Mouse (Mus musculus): ENCODE data around the gene Mfsd4b1.
"Not testable (repeated sequence)": the region's sequence is repeated elsewhere in the genome, so short reads cannot be mapped to it uniquely, and the experiment has no call there.

Gene Mfsd4b1

DNA sequence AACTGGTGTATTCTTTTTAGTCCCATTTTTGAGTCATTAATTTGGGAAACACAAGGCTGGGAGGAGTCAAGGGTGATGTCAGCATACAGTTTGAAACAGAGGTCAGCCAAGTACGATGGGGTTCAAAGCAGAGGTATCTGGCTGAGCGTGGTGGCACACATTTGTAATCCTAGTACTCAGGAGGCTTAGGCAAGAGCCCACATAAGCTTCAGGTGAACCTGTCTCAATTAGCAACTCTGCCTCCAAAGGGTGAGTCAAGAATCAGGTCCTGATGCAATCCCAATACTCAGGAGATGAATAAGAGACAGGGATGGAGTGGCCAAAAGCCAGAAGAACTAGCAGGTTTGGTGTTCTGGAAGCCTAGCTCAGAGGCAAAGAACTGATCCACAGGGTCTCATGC, 7.8 kb upstream of the Mfsd4b1 start:
- no peak for DNase-seq

DNA sequence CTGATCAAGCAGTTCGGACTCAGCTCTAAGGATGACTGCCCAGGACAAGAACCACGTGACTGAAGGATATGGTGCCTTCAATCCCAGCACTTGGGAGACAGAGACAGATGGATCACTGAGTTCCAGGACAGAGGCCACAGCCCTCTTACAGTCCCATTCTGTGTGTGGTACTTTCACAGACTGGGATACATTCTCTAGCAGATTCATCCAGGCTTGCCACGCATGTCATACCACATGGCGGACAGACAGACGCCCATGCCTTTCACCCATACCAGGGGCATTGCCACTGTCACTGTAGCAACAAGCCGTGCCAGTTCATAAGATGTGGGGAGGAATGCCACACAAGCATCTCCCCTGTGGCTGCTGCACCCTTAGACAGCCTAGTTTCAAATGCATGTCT, 5.6 kb upstream of the Mfsd4b1 start:
- no peak for DNase-seq

DNA sequence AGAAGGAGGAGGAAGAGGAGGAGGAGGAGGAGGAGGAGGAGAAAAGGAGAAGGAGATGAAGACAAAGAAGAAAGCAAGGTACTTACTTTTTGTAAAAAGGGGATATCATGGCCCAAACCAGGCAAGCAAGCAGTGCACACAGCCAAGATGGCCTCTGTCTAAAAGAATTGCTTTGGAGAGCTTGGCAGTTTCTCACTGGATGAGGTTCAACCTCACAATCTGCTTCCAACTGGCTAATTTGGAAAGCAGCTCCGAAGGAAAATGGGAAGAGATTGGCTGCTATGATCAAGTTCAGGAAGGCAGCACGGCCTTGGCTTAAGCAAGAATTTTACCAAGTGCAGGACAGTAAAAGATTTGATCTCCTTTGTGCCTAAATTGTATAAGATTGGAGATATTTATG, 4.5 kb upstream of the Mfsd4b1 start:
- no peak for DNase-seq

DNA sequence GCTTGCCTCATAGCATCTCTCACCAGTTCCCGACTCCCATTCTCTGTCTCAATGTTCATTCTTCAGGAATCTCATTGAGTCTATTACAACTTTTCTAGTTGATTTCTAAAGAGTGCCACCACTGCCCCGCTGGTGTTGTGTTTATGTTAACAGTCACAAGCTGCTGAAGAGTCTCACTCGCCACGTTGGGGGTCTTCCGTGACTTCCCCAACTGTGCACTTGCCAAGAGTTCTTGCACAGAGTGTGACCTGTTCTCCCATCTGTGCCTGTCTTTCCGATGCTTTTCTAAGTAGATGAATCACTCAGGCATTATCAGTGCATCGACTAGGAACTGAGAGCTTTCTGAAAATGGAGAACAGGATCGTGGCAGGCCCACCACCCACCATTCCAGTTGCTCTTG, 3.0 kb upstream of the Mfsd4b1 start:
- no peak for DNase-seq

DNA sequence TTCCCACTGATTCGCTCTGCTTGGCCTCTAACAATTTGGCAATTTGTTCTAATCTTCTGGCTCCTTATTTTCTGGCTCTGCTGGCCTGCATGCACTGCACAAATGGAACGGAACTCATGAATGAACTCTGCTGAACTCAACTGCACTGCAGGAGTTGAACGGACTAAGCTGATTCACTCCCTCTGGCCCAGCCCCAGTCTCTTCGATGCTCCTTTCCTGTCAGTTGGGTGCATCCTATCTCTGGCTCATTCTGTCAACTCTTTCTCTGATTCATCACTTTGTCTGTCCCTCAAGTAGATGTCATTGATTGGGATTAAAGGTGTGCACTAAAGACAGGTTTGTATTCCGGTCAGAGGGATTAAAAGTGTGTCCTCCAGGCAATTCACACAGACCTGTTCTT, 1.5 kb upstream of the Mfsd4b1 start:
- DNase-seq, result no peak

DNA sequence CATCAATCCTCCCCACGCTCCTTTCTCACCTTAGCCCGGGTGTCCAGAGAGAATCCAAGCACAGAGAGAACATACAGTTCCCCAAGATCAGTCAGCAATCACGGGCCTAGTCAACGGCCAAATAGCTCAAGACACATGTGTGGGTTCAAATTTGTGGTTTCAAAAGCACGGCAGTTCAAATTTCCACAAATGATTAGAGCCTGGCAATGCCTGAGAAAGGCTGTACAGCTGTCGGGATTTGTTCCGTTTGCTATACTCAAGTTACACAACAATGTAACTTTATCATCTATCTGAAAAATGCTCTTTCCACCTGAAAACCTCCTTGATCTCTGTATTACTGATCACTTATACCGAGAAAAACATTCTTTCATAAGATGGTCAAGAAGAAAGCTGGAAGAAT, 492 bp upstream of the Mfsd4b1 start:
- no peak for DNase-seq

DNA sequence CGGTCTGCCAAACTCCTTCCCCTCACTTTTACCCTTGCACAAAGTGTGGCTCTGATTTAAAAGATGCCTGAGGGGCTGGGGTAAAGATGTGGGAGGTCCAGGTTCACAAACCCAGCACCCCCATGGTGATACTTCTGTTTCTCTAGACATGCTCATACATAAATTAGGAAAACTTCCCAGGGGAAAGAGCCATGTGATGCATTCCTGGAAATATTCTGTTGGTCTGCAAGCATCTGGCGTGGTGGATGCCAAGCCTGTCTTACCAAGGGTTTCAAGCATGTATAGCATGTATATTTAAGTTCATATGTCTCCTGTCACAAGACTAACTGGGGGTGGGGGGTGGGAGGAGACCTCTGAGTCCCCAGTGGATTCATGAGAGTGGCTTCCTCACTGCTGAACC, 4.7 kb downstream of the Mfsd4b1 start:
- no peak for DNase-seq

DNA sequence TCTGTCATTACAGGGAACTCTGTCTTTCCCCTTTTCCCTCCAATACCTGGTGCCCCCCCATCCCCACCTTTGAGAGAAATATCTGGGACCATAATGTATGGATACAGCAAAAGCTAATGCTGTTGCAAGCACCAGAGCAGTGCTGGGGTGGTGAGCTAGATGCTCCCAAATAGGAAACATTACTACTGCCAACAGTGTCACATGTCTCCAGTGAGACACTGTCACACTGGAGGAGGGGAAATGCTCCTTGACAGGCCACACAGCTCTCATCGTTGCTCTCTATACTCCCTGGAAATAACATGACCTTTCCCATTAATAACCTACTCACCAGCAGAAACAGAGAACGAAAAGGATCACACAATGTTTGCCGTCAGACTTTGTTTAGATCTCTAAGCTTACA, 5.6 kb downstream of the Mfsd4b1 start:
- DNase-seq, result no peak

DNA sequence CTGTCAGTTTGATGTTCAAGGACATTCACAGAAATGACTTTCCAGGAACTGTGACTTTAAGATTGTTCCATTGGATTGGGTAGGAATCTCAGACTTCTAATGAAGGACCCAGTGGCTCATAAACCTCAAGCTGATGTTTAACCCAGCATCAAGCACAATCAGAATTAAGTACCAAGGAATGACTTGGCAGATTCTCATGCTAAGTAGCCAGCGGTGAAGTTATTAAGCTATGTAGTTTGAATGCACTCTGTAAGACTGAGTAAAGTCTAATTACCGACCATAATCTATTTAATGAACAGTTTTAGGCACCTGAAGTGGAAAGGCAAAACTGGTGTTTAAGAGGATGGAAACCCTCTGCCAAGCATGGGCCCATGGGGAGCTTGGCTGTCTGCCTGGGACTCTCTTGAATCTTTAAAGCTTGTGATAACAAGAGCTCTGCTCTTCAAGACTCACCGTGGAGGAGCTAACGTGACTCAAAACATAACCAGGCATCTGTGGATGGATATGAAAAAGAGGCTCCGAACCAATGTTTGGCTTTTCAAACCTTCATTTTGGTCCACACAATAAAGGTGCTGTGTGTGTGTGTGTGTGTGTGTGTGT, 6.7 kb downstream of the Mfsd4b1 start:
- DNase-seq, result no peak

DNA sequence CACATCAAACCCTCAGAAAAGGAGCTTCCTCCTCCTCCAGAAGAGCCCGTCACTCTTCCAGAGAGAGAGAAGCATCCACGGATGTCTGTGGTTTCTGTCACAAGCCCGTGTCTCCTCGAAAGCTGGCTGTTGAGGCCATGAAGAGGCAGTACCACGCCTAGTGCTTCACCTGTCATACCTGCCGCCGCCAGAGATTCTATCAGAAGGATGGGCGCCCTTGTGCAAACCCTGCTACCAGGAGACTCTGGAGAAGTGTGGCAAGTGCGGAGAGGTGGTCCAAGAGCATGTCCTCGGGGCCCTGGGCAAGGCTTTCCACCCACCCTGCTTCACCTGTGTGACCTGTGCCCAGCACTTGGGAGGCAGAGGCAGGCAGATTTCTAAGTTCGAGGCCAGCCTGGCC, 15.5 kb downstream of the Mfsd4b1 start:
- no peak for DNase-seq

DNA sequence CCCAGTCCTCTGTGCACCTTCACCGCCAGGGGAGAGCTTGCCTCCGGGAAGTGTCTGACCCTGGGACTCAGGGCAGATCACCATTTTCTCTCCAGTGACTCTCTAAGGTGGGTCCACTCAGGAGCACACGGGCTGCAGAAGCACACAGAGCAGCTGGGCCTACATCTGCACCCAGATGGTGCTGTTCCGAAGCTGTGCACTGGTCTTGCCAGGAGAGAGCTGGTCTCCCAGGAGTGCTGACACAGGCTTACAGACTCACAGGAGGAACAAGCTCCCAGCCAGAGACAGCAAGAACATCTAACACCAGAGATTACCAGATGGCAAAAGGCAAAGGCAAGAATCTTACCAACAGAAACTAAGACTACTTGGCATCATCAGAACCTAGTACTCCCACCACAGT, 16.2 kb downstream of the Mfsd4b1 start:
- not testable (repeated sequence) for DNase-seq

DNA sequence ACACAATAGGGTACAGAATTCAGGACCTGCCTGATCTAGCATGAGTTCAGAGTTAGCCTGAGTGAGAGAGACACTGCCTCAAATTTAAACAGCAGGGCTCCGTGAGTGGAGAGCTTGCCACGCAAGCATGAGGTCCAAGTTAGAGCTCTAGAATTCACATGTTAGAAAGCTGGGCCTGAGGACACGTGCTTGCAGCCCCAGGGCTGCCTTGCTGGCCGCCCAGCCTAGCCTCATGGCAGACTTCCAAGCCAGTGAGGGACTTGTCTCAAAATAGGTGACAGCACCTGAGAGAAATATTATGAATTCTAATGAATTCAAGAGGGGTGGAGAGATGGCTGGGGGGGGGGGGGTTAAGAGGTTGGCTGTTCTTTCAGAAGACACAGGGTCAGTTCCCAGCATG, 17.1 kb downstream of the Mfsd4b1 start:
- DNase-seq, result no peak

DNA sequence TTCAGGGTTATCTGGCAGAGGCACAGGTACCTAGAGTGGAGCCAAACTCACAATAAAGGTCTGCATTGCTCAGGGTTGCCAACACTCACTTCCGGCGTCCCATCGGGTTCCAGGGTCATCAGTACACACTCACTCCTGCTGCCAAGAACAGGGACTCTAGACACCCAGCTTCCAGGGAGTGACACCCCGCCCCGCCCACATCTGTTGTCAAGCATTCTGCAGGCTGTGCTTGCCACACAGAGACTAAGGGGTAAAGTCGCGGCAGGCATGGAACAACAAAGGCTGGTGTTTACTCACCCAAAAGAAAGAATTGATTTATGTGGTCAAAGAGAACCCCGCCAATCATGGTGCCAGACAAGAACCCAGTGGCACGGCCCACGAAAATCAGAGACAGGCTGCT, 18.1 kb downstream of the Mfsd4b1 start:
- peak; percentile 32 for DNase-seq

DNA sequence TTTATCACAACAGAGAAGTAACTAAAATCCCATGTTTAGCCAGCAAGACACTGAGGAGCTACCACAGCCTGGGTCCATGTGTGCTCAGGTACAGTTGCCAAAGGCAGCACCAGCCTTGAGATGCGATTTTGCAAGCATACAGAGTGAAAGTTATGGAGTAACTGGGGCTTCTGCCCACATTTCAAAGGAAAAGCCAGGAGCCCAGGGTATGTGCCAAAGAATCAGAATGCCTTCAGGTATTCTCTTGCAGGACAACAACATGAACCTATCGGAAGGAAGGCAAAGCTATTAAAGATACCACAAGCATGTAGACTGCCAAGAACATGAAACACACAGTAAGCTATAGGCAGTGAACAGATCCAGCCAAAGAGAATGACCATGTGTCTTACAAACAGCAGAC, 24.3 kb downstream of the Mfsd4b1 start:
- no peak for DNase-seq

DNA sequence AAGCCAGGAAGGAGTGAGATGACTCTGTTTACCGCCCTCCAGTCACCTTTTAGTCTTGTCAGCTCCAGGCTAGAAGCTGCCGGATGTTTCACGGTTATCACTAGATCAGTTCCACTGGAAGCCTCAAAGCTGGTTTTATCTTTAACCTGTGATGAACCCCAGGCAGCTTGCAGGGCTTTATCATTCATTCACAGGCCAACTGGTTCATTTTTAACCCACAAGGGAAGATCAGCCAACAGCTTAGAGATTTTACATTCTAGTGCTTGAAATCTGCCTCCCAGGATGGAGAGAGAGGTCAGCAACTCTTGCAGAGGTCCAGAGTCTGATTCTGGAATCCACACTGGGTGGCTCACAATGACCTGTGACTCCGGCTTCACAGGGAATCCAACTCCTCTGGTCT, 33.9 kb downstream of the Mfsd4b1 start:
- DNase-seq, result peak; percentile 49

DNA sequence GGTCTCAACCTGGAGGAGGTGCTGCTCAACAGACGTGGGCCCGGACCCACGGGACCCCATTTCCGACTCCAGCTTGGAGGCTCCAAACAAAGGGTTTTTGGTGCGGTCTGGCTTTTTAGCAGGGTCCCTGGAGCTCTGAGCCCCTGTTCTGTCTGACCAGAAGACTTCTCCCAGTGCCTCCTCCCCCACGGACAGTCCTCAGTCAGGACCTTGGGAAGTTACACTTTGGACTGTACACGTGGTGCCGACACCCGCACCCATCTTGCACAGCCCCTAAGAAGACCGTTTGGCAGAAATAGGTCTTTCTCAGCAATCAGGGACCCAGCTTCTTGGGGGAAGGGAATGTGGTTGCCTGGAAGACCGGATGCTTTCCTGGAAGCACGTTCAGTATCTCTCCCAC, 38.6 kb downstream of the Mfsd4b1 start, which contains the start of gene Mfsd4b5:
Gene Mfsd4b5, minus strand, starts transcription at position 181 of the 400 bp plus-strand sequence.
- DNase-seq, result no peak

DNA sequence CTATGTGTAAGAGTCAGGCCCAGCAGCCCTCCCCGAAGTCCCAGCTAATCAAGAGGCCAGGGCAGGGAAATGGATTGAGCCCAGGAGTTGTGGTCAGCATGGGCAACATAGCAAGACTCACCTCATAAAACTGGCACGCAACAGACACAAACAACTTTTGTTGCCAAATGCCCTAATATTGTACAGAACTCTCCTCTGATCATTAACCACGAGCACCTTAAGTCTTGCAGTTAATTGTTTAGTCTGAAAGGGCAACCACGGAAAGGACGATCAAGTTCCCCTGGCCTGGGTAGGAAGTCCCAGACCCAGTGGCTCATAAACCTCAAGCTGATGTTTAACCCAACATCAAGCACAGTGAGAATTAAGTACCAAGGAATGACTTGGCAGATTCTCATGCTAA, 42.5 kb downstream of the Mfsd4b1 start:
- DNase-seq, result no peak

DNA sequence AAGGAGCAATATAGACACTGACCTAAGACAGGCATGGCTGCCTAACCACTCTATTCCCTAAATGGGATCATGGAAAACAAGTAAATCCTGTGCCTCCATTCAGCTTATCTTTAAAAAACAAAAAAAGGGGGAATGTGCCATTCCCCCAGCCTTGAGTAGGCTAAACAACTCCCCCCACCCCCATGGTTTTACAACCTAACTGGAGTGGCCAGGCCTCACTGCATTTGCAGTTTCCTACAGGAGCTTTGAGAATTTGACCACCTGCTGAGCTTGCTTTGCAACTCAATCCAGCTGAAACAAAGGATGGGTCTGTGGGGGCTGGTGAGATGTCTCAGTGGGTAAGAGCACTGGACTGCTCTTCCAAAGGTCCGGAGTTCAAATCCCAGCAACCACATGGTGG, 46.8 kb downstream of the Mfsd4b1 start:
- DNase-seq, result no peak

DNA sequence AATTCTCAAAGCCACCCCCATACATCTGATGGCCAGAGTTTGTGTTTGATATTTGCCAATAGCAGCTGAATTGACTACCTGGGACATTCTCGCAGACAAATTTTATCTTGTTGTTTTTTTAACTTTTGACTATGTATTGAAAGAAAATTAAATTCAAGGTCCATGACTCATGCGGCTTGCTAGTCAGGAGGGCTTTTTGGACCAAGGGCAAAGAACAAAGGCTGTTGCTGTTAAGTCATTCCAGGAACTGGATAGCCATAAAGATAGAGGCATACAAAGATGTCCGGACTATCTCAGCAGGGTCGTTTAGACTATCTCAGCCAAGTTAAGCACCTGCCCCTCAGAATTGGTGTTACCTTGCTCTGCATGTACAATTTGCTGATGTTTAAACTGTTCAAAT, 47.7 kb downstream of the Mfsd4b1 start:
- no peak for DNase-seq

DNA sequence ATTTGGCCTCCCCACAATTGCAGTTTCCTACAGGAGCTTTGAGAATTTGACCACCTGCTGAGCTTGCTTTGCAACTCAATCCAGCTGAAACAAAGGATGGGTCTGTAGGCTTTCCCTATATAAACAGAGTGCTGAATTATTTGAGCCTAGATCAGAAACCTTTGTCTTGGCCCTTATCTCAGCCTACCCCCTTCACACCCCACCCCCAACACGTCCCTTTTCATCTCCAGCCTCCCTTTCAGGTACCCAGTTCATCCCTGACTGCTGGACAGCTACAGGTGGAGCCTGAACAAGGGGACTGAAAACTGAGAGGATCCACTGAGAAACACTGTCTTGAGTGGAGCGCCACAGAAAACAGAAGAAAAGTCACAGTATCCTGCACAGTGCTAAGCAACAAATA, 49.3 kb downstream of the Mfsd4b1 start:
- no peak for DNase-seq

DNA sequence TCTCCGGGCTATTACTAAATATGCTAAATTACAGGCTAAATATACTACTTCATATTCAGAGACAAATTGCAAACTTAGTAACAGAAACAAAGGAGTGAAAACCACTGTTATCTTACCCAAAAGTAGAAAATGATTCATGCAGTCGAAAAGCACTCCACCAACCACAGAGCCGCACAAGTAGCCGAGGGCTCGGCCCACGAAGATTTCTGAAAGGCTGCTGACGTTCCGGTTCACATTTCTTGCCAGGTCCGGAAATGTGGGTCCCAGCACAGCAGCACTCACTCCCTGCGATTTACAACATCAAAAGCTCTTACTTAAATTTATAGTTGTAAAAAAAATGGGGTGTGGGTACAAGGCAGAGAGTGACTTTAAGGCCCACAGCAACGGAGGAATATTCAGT, 50.1 kb downstream of the Mfsd4b1 start:
- no peak for DNase-seq

DNA sequence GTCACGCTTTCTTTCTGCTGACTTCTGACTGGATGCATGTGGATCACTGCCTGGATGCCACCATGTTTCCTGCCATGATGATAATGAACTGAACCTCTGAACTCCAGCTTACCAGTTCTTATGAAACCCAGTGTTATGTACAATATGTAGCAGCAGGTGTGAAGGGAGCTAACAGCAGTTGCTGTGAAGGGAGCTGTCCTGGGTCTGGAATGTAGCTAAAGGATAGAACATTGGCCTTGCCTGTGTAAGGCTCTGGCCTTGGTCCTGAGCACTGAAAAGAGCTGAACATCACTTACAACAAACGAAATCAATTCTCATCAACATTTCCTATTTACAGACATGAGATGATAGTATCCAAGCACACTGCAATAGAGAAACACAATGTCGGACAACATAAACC, 57.6 kb downstream of the Mfsd4b1 start:
- no peak for DNase-seq

DNA sequence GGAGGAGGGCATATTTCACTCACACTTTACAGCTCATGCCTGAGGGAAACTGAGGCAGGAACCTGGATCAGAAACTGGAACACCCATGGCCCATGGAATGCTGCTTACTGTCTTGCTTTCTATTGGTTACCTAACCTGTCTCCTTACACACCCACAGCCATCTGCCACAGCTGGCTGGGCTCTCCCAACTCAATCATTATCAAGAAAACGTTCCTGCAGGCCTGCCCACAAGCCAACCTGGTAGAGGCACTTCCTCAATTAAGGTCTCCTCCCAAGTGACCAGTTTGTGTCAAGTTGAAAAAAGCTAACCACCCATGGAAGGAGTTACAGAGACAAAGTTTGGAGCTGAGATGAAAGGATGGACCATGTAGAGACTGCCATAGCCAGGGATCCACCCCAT, 63.2 kb downstream of the Mfsd4b1 start:
- no peak for DNase-seq

DNA sequence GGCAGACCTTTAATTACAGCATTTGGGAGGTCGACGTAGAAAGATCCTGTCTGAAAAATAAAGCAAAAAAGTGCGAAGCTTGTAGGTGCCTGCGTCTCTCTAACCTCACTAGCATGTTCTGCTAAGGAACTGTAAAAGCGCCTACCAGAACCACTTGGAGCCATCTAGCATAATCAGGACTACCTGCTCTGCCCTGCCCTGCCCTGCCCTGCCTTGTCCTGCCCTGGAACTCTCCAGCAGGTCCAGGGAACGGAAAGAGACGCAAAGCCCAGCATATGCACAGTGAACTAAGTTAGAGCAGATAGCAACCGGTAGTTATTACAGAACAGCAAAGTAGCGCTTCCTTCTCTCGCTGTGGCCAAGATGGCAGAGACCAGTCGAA, 64.6 kb downstream of the Mfsd4b1 start:
- DNase-seq, result no peak

DNA sequence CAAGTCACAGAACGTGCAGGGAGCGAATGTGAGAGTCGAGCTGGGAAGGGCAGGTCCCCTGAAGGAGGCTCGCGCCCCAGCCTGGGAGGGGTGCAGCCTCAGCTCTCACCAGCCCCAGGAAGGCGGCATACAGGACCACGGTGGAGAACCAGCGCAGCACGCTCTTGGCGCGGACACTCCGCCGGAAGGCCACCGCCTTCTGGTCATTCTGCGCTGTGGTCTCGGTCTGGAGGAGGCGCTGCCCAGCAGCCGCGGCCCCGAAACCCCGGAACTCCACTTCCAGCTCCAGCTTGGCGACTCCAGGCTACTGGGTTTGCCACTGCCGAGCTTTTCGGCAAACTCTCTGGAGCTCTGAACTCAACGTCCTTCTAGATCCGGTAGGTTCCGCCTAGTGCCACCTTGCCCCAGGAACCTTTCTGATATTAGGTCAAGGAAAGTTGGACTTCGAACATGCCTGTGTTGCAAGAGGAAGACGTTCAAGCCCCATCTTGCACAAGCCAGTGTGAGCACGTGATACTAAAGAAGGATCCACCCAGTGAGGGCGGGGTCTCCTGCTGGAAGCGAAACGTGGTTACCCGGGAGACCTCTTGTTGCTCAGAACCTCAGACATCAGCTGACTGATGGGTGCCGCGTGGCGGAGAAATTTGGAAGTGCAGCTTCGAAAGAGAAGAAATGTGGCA, 65.2 kb downstream of the Mfsd4b1 start, which contains the start of gene Mfsd4b3:
Gene Mfsd4b3, minus strand, starts transcription at position 393 of the 680 bp plus-strand sequence.
- peak; percentile 95 for DNase-seq
